Mouse (Mus musculus): ENCODE measurements around the gene Fam131c. TPM values are rescaled to one million over a fixed set of nuclear protein-coding genes. Genes with fewer than 3 reads are reported as not detected.
A peak's percentile ranks its signal among the peaks of the same experiment; 100 is the strongest.

Gene Fam131c
- total RNA-seq (2021): under 1 TPM; 0.16 to 0.31 TPM
- long read RNA-seq, experiment 1: 0 reads
- long read RNA-seq, experiment 2: 0 reads

GRCm38 (mm10) chr4:141367997-141368791 is at the start of gene Fam131c:
TSS of gene Fam131c (plus strand) at chr4:141368220.
- no peak for DNase-seq (ENCODE audit: low spot score)

GRCm38 (mm10) chr4:141322526-141322925 is 45.5 kb upstream of the Fam131c start:
- no peak for DNase-seq (ENCODE audit: low spot score)

GRCm38 (mm10) chr4:141324771-141325191 is 43.2 kb upstream of the Fam131c start:
- DNase-seq (ENCODE audit: low spot score): peak; percentile 28

GRCm38 (mm10) chr4:141325636-141326035 is 42.4 kb upstream of the Fam131c start:
- DNase-seq (ENCODE audit: low spot score): no peak

- no peak for DNase-seq (ENCODE audit: low spot score)
Measured at GRCm38 (mm10) chr4:141327075-141327474, 40.9 kb upstream of the Fam131c start.

- no peak for DNase-seq (ENCODE audit: low spot score)
Measured at GRCm38 (mm10) chr4:141328742-141329141, 39.3 kb upstream of the Fam131c start.

- no peak for DNase-seq (ENCODE audit: low spot score)
Measured at GRCm38 (mm10) chr4:141329968-141330367, 38.1 kb upstream of the Fam131c start.

- DNase-seq (ENCODE audit: low spot score): no peak
Measured at GRCm38 (mm10) chr4:141331446-141331845, 36.6 kb upstream of the Fam131c start.

GRCm38 (mm10) chr4:141332258-141332657 is 35.8 kb upstream of the Fam131c start:
- DNase-seq (ENCODE audit: low spot score): no peak

GRCm38 (mm10) chr4:141334695-141335094 is 33.3 kb upstream of the Fam131c start:
- DNase-seq (ENCODE audit: low spot score): no peak

- no peak for DNase-seq (ENCODE audit: low spot score)
Measured at GRCm38 (mm10) chr4:141335263-141335796, 32.7 kb upstream of the Fam131c start.

- DNase-seq (ENCODE audit: low spot score): no peak
Measured at GRCm38 (mm10) chr4:141336196-141336595, 31.8 kb upstream of the Fam131c start.

GRCm38 (mm10) chr4:141337986-141338385 is 30.0 kb upstream of the Fam131c start:
- DNase-seq (ENCODE audit: low spot score): no peak

GRCm38 (mm10) chr4:141338853-141339252 is 29.2 kb upstream of the Fam131c start:
- no peak for DNase-seq (ENCODE audit: low spot score)

GRCm38 (mm10) chr4:141341477-141341876 is 26.5 kb upstream of the Fam131c start:
- DNase-seq (ENCODE audit: low spot score): no peak

GRCm38 (mm10) chr4:141343515-141343914 is 24.5 kb upstream of the Fam131c start:
- DNase-seq (ENCODE audit: low spot score): no peak

- DNase-seq (ENCODE audit: low spot score): no peak
Measured at GRCm38 (mm10) chr4:141345219-141345618, 22.8 kb upstream of the Fam131c start.

- no peak for DNase-seq (ENCODE audit: low spot score)
Measured at GRCm38 (mm10) chr4:141347365-141347797, 20.6 kb upstream of the Fam131c start.

GRCm38 (mm10) chr4:141348616-141349015 is 19.4 kb upstream of the Fam131c start:
- no peak for DNase-seq (ENCODE audit: low spot score)

- no peak for DNase-seq (ENCODE audit: low spot score)
Measured at GRCm38 (mm10) chr4:141350015-141350414, 18.0 kb upstream of the Fam131c start.

GRCm38 (mm10) chr4:141351972-141352371 is 16.0 kb upstream of the Fam131c start:
- DNase-seq (ENCODE audit: low spot score): no peak

- DNase-seq (ENCODE audit: low spot score): no peak
Measured at GRCm38 (mm10) chr4:141352986-141353385, 15.0 kb upstream of the Fam131c start.

GRCm38 (mm10) chr4:141353868-141354267 is 14.2 kb upstream of the Fam131c start:
- DNase-seq (ENCODE audit: low spot score): peak; percentile 10

Data from gastrocnemius, adult 18-20 months (tissue).